Mouse (Mus musculus) lung, embryonic 14.5 days (tissue): ENCODE results near the gene Cd3e. TPM values are rescaled to one million over a fixed set of nuclear protein-coding genes. Genes with fewer than 3 reads are reported as not detected.

Experiments
- ATAC-seq: fragments of 200-750 bp; cut with Nextera tagmentation; 2 replicates; pipeline ENCODE4 v1.8.0; 2017; ENCODE audit warnings: mild to moderate bottlenecking, moderate TSS enrichment, moderate library complexity; ENCODE audit not compliant: insufficient read depth
- DNase-seq: peaks from one replicate; pipeline ENCODE4 v3.0.0-alpha.2; 2015
- H3K27ac ChIP-seq: fragments of 300-500 bp; sonication (generic); 2 replicates; pipeline ENCODE4 v1.5.1; 2014; ENCODE audit warnings: low read depth, mild to moderate bottlenecking, moderate library complexity
- H3K27me3 ChIP-seq: fragments of 300-500 bp; sonication (generic); 2 replicates; pipeline ENCODE4 v1.6.1; 2014; ENCODE audit warnings: low read length, control low read depth; ENCODE audit not compliant: insufficient read depth
- H3K36me3 ChIP-seq: fragments of 300-500 bp; sonication (generic); 2 replicates; pipeline ENCODE4 v1.6.1; 2014; ENCODE audit warnings: control low read depth; ENCODE audit not compliant: insufficient read depth
- H3K4me1 ChIP-seq: fragments of 300-500 bp; sonication (generic); 2 replicates; pipeline ENCODE4 v1.6.1; 2014; ENCODE audit warnings: antibody characterized with exemption, control low read depth; ENCODE audit not compliant: insufficient read depth
- H3K4me2 ChIP-seq: fragments of 300-500 bp; sonication (generic); 2 replicates; pipeline ENCODE4 v1.6.1; 2014; ENCODE audit warnings: mild to moderate bottlenecking
- H3K4me3 ChIP-seq: fragments of 300-500 bp; sonication (generic); 2 replicates; pipeline ENCODE4 v1.5.1; 2014; ENCODE audit warnings: low read depth, low read length
- H3K9ac ChIP-seq: fragments of 300-500 bp; sonication (generic); 2 replicates; pipeline ENCODE4 v1.6.1; 2014
- H3K9me3 ChIP-seq: fragments of 300-500 bp; sonication (generic); 2 replicates; pipeline ENCODE4 v1.6.1; 2016; ENCODE audit warnings: low read depth, low read length, control low read depth
- CTCF ChIP-seq: IDR thresholded peaks from 2 replicates; pipeline ENCODE4 v1.5.1; 2016; ENCODE audit warnings: antibody characterized with exemption, low read depth
- WGBS: fragments of 180-500 bp; shearing (Covaris S2); extraction: QIAGEN DNeasy Blood & Tissue Kit; methylation state at CpG from one replicate; pipeline ENCODE4 v1.1.7; 2014; 5-methylcytosine and 5-hydroxymethylcytosine counted together
- polyA plus RNA-seq: library from polyadenylated mRNA; unstranded; fragments of >200 nt; fragmentation: Nextera tagmentation; extraction: Ambion mirVana; gene quantifications from 2 replicates; pipeline ENCODE4 v1.2.1, GENCODE M21; 2014

Cd3e gene
- polyA plus RNA-seq: not detected in 2 replicates

- no peaks in the 10 kb centered on the region for H3K27me3 ChIP-seq
- H3K9ac ChIP-seq: no peak within 1 kb of the TSS
- H3K27ac ChIP-seq: no peak within 1 kb of the TSS
- no peaks in the 10 kb centered on the region for H3K36me3 ChIP-seq
- DNase-seq (no peak), ATAC-seq (no peak)
- H3K9me3 ChIP-seq: no peaks in the 10 kb centered on the region
- TF ChIP-seq CTCF: no peak
- H3K4me1 ChIP-seq: no peaks in the 10 kb centered on the region
- H3K4me3 ChIP-seq: no peak within 1 kb of the TSS
- whole genome bisulfite sequencing: 82% methylated on average over 19 of the region's 19 CpGs
- H3K4me2 ChIP-seq: no peak within 1 kb of the TSS
These were observed at the start of gene Cd3e for GRCm38 (mm10) chr9:45009180-45010078. Gene Cd3e, minus strand, starts transcription at chr9:45009627.

GRCm38 (mm10) chr9:45058304-45058940 lies 49.0 kb upstream of the Cd3e start:
- no peak for DNase-seq
- ATAC-seq: no peak
- no peaks in the 10 kb centered on the region for H3K36me3 ChIP-seq
- H3K27me3 ChIP-seq: no peaks in the 10 kb centered on the region
- 29% methylated on average over 5 of the region's 5 CpGs for WGBS
- no peak overlapping the region for H3K9ac ChIP-seq
- no peak for TF ChIP-seq CTCF
- H3K4me1 ChIP-seq: no peaks in the 10 kb centered on the region
- no peak overlapping the region for H3K4me3 ChIP-seq
- H3K9me3 ChIP-seq: no peaks in the 10 kb centered on the region
- no peak overlapping the region for H3K4me2 ChIP-seq
- H3K27ac ChIP-seq: no peak overlapping the region

GRCm38 (mm10) chr9:45055082-45055713 lies 45.8 kb upstream of the Cd3e start, which contains the start of gene Mpzl3:
Gene Mpzl3, plus strand, starts transcription at chr9:45055186.
- Histone ChIP-seq H3K36me3 (no peaks in the 10 kb centered on the region), H3K4me3 (peak within 1 kb of the TSS; percentile 48), H3K9me3 (no peaks in the 10 kb centered on the region), H3K4me1 (no peaks in the 10 kb centered on the region), H3K27ac (peak within 1 kb of the TSS; percentile 92), H3K4me2 (peak within 1 kb of the TSS; percentile 71), H3K9ac (peak within 1 kb of the TSS; percentile 20), H3K27me3 (no peaks in the 10 kb centered on the region)
- peak; percentile 92 for DNase-seq
- peak; percentile 36 for TF ChIP-seq CTCF
- under 1% methylated on average over 33 of the region's 33 CpGs for WGBS
- peak; percentile 95 for ATAC-seq

- Histone ChIP-seq H3K27ac (no peak overlapping the region), H3K36me3 (no peaks in the 10 kb centered on the region; the same call in 1 of the 2 replicates), H3K4me1 (no peaks in the 10 kb centered on the region), H3K4me3 (no peak overlapping the region), H3K9ac (no peak overlapping the region), H3K27me3 (no peaks in the 10 kb centered on the region), H3K9me3 (no peaks in the 10 kb centered on the region), H3K4me2 (no peak overlapping the region)
- WGBS: 82% methylated on average over 2 of the region's 2 CpGs
- DNase-seq (no peak), ATAC-seq (no peak)
- TF ChIP-seq CTCF: no peak
These were observed 40.9 kb upstream of the Cd3e start for GRCm38 (mm10) chr9:45050301-45050700.

- Histone ChIP-seq H3K9ac (no peak overlapping the region), H3K36me3 (no peaks in the 10 kb centered on the region; the same call in 1 of the 2 replicates), H3K9me3 (no peaks in the 10 kb centered on the region), H3K4me1 (no peaks in the 10 kb centered on the region), H3K4me3 (no peak overlapping the region), H3K27ac (no peak overlapping the region), H3K4me2 (no peak overlapping the region), H3K27me3 (no peaks in the 10 kb centered on the region)
- DNase-seq (no peak), ATAC-seq (no peak)
- TF ChIP-seq CTCF: no peak
- 82% methylated on average over 1 of the region's 1 CpGs for WGBS
These were observed 40.3 kb upstream of the Cd3e start for GRCm38 (mm10) chr9:45049731-45050130.

- ATAC-seq (no peak), DNase-seq (peak; percentile 65)
- Histone ChIP-seq H3K4me3 (no peak overlapping the region), H3K4me2 (no peak overlapping the region), H3K27ac (no peak overlapping the region), H3K9ac (no peak overlapping the region), H3K4me1 (no peaks in the 10 kb centered on the region), H3K36me3 (no peaks in the 10 kb centered on the region; the same call in 1 of the 2 replicates), H3K27me3 (peaks cover 7% of the 10 kb centered on the region), H3K9me3 (no peaks in the 10 kb centered on the region)
- TF ChIP-seq CTCF: peak; percentile 78
- 23% methylated on average over 4 of the region's 4 CpGs for WGBS
These were observed 39.1 kb upstream of the Cd3e start for GRCm38 (mm10) chr9:45048511-45048910.
